In genomic region chr1:179592143-179592542, GRCm38 (mm10) we compare ENCODE assay signal across 13 mouse cellular contexts.
"Had no signal": no experiment of that assay in that cellular context is flagged by ENCODE, and none has a peak within 500 bp of the region (broad histone marks: within the 10 kb centered on the region; RNA-seq: fewer than 3 reads in every experiment).

No protein-coding gene starts in this region.

- H3K9me3 ChIP-seq: liver, embryonic 13.5 days had no signal

- H3K9ac ChIP-seq: liver, embryonic 13.5 days had no signal

- H3K27me3 ChIP-seq: liver, embryonic 13.5 days had no signal

- H3K27ac ChIP-seq: left cerebral cortex, adult 2 months; liver, embryonic 13.5 days; stomach, postnatal 0 days had no signal

- H3K4me2 ChIP-seq: liver, embryonic 13.5 days; midbrain, embryonic 11.5 days had no signal

- H3K4me3 ChIP-seq: left cerebral cortex, adult 2 months; liver, embryonic 13.5 days had no signal

- DNase-seq: kidney, postnatal 14 days; kidney, postnatal 4 days; liver, embryonic 13.5 days; lung, adult 2 months; lung, postnatal 14 days; lung, postnatal 4 days; midbrain, embryonic 14.5 days; thymus, adult 2 months; thymus, postnatal 14 days; thymus, postnatal 4 days had no signal
